Mouse (Mus musculus): ENCODE measurements at regions not wholly inside any gene's neighbourhood (a gene's known extent, or its start where the extent isn't known, plus 50 kb on each side); places are given as distances from the start of the nearest gene placed in this dataset.

GRCm38 (mm10) chr13:58747685-58748084 is 58.7 kb upstream of the Ntrk2 start:
- ATAC-seq (replicated peaks in 1 of 2; ENCODE audit: insufficient read depth in 1 of 2, low FRiP score in 2 of 2, low TSS enrichment in 1 of 2, low read depth in 1 of 2, poor library complexity in 2 of 2, severe bottlenecking in 2 of 2) = no peak

- ATAC-seq (replicated peaks in 1 of 2; ENCODE audit: insufficient read depth in 1 of 2, low FRiP score in 2 of 2, low TSS enrichment in 1 of 2, low read depth in 1 of 2, poor library complexity in 2 of 2, severe bottlenecking in 2 of 2) = no peak
Measured at GRCm38 (mm10) chr13:58756125-58756524, 50.2 kb upstream of the Ntrk2 start.
